Mouse (Mus musculus): ENCODE data around the gene Tiprl.

DNA sequence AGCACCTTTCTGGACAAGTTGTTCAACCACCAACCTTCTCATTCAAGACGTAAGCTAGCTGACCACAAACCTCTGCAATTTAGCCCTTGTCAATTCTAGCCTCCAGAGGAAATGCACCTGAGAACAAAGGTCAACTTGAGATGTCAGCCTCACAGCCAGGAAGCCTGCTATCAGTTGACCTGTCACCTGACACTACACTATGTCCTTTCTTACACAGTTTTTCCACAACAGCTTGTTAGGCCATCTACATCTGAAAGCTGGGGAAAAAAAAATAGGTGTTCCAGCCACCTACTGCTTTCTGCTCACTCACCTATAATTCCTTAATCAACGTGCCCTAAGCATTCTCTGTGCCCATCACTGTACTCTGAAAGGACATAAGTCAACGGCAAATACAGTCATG lies 52.6 kb downstream of the Tiprl start:
- TF ChIP-seq CTCF (IDR thresholded peaks at IDR 0.05; ENCODE audit: extremely low read depth, insufficient read depth, low read length) (no peak), POLR2A (IDR thresholded peaks at IDR 0.05; ENCODE audit: extremely low read depth, insufficient read depth, low read length) (no peak)

All from cortical plate, adult 2 months (tissue).